Mouse (Mus musculus) liver, embryonic 14.5 days (tissue): Measurements from ENCODE around the gene Pias4.

Experiments
- CTCF ChIP-seq: IDR thresholded peaks from 2 replicates; pipeline ENCODE4 v1.5.1; 2016; ENCODE audit warnings: antibody characterized with exemption, low read depth, control low read depth
- EP300 ChIP-seq: IDR thresholded peaks from 2 replicates; pipeline ENCODE4 v1.6.1; 2016; ENCODE audit warnings: antibody characterized with exemption, low read depth

GRCm38 (mm10) chr10:81105565-81106112 lies 62.1 kb downstream of the Pias4 start, which contains the start of gene Map2k2:
- TF ChIP-seq CTCF: peak; percentile 4; the same call in 1 of the 2 replicates
- no peak; the same call in 1 of the 2 replicates for TF ChIP-seq EP300
